Mouse (Mus musculus): ENCODE measurements around the gene Ceacam11.
"Not testable (repeated sequence)": the region's sequence is repeated elsewhere in the genome, so short reads cannot be mapped to it uniquely, and the experiment has no call there.

Ceacam11 gene

DNA sequence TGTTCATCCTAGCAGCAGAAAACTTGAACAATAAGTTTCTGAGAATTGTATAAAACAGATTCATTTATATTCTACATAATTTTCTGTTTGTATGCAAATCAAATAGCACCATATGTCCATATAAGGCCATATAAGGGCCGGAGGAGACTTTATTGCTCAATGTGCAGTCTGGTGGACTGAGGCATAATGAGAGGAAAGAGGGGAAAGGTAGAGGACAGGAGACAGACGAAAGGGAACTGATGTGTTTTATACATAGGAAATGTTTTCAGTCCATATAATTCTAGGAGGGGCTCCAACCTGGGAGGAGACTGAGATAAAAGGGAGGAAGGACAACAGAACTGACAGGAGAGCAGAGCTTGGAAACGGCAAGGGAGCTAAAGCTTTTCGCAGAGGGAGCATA, at the start of gene Ceacam11:
Gene Ceacam11 (plus strand): TSS at position 301 of the 400 bp plus-strand sequence.
- no peak for DNase-seq

DNA sequence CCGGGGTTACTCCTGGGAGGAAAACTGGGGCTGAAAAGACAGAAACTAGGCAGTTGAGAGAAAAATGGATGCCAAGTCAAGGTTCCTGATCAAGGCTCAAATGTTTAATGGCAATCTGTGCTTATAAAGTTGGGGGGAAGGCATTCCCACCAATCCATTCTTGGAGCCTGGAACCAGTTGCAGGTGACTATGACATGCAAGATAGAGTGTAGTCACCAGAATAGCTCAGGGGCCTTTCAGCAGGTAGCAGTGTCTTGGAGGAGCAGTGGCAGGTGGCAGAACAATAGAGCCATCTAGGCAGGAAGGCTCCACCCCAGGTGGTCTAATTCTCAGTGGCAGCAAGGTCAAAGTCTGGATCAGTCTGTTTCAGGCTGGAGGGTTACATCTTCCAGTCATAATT, 29.2 kb downstream of the Ceacam11 start:
- not testable (repeated sequence) for DNase-seq

DNA sequence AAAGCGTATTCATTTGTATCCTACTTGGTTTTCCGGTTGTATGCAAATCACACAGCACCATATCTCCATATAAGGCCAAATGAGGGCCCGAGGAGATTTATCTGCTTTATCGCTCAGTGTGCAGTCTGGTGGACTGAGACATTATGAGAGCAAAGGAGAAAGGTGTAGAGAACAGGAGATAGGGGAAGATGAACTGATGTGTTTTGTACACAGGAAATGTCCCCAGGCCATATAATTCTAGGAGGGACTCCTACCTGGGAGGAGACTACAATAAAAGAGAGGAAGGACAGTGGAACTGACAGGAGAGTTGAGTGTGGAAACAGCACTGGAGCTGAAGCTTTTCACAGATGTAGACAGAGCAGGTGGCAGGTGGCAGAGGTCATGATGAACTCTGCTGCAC, 37.7 kb downstream of the Ceacam11 start, which contains the start of gene Ceacam13:
Gene Ceacam13 (plus strand): TSS at position 301 of the 400 bp plus-strand sequence.
- no peak for DNase-seq
